Mouse (Mus musculus) ES-E14 (cell line): Measurements from ENCODE around the gene Tufm.

ENCODE experiments used
- CHD2 ChIP-seq: IDR thresholded peaks from 2 replicates; pipeline ENCODE4 v1.6.1; 2014; ENCODE audit warnings: mild to moderate bottlenecking, low read depth, low read length, inconsistent platforms
- ZNF384 ChIP-seq: IDR thresholded peaks from 2 replicates; pipeline ENCODE4 v1.6.1; 2012; ENCODE audit warnings: low read depth, low read length, inconsistent platforms

GRCm38 (mm10) chr7:126458844-126459618 lies 28.1 kb upstream of the Tufm start:
- TF ChIP-seq CHD2 (no peak), ZNF384 (no peak)
